Mouse (Mus musculus): ENCODE results near the gene Dpm3.
"Not testable (repeated sequence)": the region's sequence is repeated elsewhere in the genome, so short reads cannot be mapped to it uniquely, and the experiment has no call there.

Dpm3 gene

GRCm38 (mm10) chr3:89259076-89259475 lies at the start of gene Dpm3:
TSS of gene Dpm3 (plus strand) at chr3:89259358.
- DNase-seq (ENCODE audit: low spot score): no peak

- no peak for DNase-seq (ENCODE audit: low spot score)
Observed at GRCm38 (mm10) chr3:89209731-89210130, 49.4 kb upstream of the Dpm3 start.

- no peak for DNase-seq (ENCODE audit: low spot score)
Observed at GRCm38 (mm10) chr3:89210162-89210561, 49.0 kb upstream of the Dpm3 start.

- no peak for DNase-seq (ENCODE audit: low spot score)
Observed at GRCm38 (mm10) chr3:89210731-89211130, 48.4 kb upstream of the Dpm3 start.

GRCm38 (mm10) chr3:89213803-89214530 lies 45.2 kb upstream of the Dpm3 start:
- peak; percentile 98 for DNase-seq (ENCODE audit: low spot score)

- peak; percentile 72 for DNase-seq (ENCODE audit: low spot score)
Observed at GRCm38 (mm10) chr3:89214681-89215411, 44.3 kb upstream of the Dpm3 start, which contains the start of gene Thbs3. TSS of gene Thbs3 (plus strand) at chr3:89215180.

GRCm38 (mm10) chr3:89215853-89216252 lies 43.3 kb upstream of the Dpm3 start:
- peak; percentile 96 for DNase-seq (ENCODE audit: low spot score)

- not testable (repeated sequence) for DNase-seq (ENCODE audit: low spot score)
Observed at GRCm38 (mm10) chr3:89216407-89216806, 42.8 kb upstream of the Dpm3 start.

GRCm38 (mm10) chr3:89218271-89218670 lies 40.9 kb upstream of the Dpm3 start:
- DNase-seq (ENCODE audit: low spot score): no peak

GRCm38 (mm10) chr3:89219546-89219945 lies 39.6 kb upstream of the Dpm3 start:
- peak; percentile 71 for DNase-seq (ENCODE audit: low spot score)

GRCm38 (mm10) chr3:89221167-89221566 lies 38.0 kb upstream of the Dpm3 start:
- DNase-seq (ENCODE audit: low spot score): no peak

- no peak for DNase-seq (ENCODE audit: low spot score)
Observed at GRCm38 (mm10) chr3:89224796-89225195, 34.4 kb upstream of the Dpm3 start.

GRCm38 (mm10) chr3:89225321-89225815 lies 33.8 kb upstream of the Dpm3 start:
- DNase-seq (ENCODE audit: low spot score): no peak

GRCm38 (mm10) chr3:89225918-89226317 lies 33.2 kb upstream of the Dpm3 start:
- DNase-seq (ENCODE audit: low spot score): peak; percentile 89

- peak; percentile 54 for DNase-seq (ENCODE audit: low spot score)
Observed at GRCm38 (mm10) chr3:89226361-89226760, 32.8 kb upstream of the Dpm3 start.

GRCm38 (mm10) chr3:89226900-89227299 lies 32.3 kb upstream of the Dpm3 start, which contains the start of gene Mtx1:
TSS of gene Mtx1 (minus strand) at chr3:89227088.
- DNase-seq (ENCODE audit: low spot score): peak; percentile 19

- peak; percentile 99 for DNase-seq (ENCODE audit: low spot score)
Observed at GRCm38 (mm10) chr3:89227307-89228179, 31.6 kb upstream of the Dpm3 start.

GRCm38 (mm10) chr3:89228180-89228549 lies 31.0 kb upstream of the Dpm3 start:
- DNase-seq (ENCODE audit: low spot score): peak; percentile 96

GRCm38 (mm10) chr3:89228836-89229235 lies 30.3 kb upstream of the Dpm3 start, which contains the start of gene Muc1:
TSS of gene Muc1 (plus strand) at chr3:89229057.
- no peak for DNase-seq (ENCODE audit: low spot score)

GRCm38 (mm10) chr3:89229276-89229675 lies 29.9 kb upstream of the Dpm3 start:
- no peak for DNase-seq (ENCODE audit: low spot score)

GRCm38 (mm10) chr3:89230561-89230960 lies 28.6 kb upstream of the Dpm3 start:
- DNase-seq (ENCODE audit: low spot score): no peak

GRCm38 (mm10) chr3:89231345-89231744 lies 27.8 kb upstream of the Dpm3 start:
- no peak for DNase-seq (ENCODE audit: low spot score)
